Mouse (Mus musculus): Measurements from ENCODE around the gene Tgif2. TPM values are rescaled to one million over a fixed set of nuclear protein-coding genes. Genes with fewer than 3 reads are reported as not detected.
"Not testable (repeated sequence)": the region's sequence is repeated elsewhere in the genome, so short reads cannot be mapped to it uniquely, and the experiment has no call there.

Tgif2 gene
- polyA plus RNA-seq, 1 experiment = 2.3 TPM

- TF ChIP-seq POLR2A (IDR thresholded peaks at IDR 0.05; ENCODE audit: borderline replicate concordance, insufficient read depth, low read length) = no peak
- TF ChIP-seq CTCF (IDR thresholded peaks at IDR 0.05; ENCODE audit: borderline replicate concordance, insufficient read depth, low read depth, low read length) = no peak
- DNase-seq = no peak
- Histone ChIP-seq H3K27ac (ENCODE audit: insufficient read depth, low read length) (no peak overlapping the region), H3K4me1 (ENCODE audit: control insufficient read depth, insufficient read depth, low read length) (peaks cover 6% of the 10 kb centered on the region), H3K4me3 (replicated peaks; ENCODE audit: insufficient read depth, low read depth, low read length) (no peak overlapping the region), H3K27me3 (ENCODE audit: control insufficient read depth, insufficient read depth, low read length) (no peaks in the 10 kb centered on the region)
- WGBS = 78% methylated on average over 15 of the region's 15 CpGs
Observed at GRCm38 (mm10) chr2:156894496-156895265, 54.9 kb downstream of the Tgif2 start.

GRCm38 (mm10) chr2:156896384-156896914 lies 56.6 kb downstream of the Tgif2 start:
- Histone ChIP-seq H3K4me3 (replicated peaks; ENCODE audit: insufficient read depth, low read depth, low read length) (no peak overlapping the region), H3K4me1 (ENCODE audit: control insufficient read depth, insufficient read depth, low read length) (peaks cover 8% of the 10 kb centered on the region), H3K27ac (ENCODE audit: insufficient read depth, low read length) (no peak overlapping the region), H3K27me3 (ENCODE audit: control insufficient read depth, insufficient read depth, low read length) (no peaks in the 10 kb centered on the region)
- DNase-seq = no peak
- TF ChIP-seq CTCF (IDR thresholded peaks at IDR 0.05; ENCODE audit: borderline replicate concordance, insufficient read depth, low read depth, low read length) (no peak), POLR2A (IDR thresholded peaks at IDR 0.05; ENCODE audit: borderline replicate concordance, insufficient read depth, low read length) (no peak)
- WGBS = 72% methylated on average over 9 of the region's 9 CpGs

GRCm38 (mm10) chr2:156897034-156897433 lies 57.2 kb downstream of the Tgif2 start:
- H3K27ac ChIP-seq (ENCODE audit: insufficient read depth, low read length) = no peak overlapping the region
- no peak overlapping the region for H3K4me3 ChIP-seq (replicated peaks; ENCODE audit: insufficient read depth, low read depth, low read length)
- 75% methylated on average over 9 of the region's 9 CpGs for WGBS
- H3K4me1 ChIP-seq (ENCODE audit: control insufficient read depth, insufficient read depth, low read length) = peaks cover 11% of the 10 kb centered on the region
- no peaks in the 10 kb centered on the region for H3K27me3 ChIP-seq (ENCODE audit: control insufficient read depth, insufficient read depth, low read length)
- no peak for TF ChIP-seq POLR2A (IDR thresholded peaks at IDR 0.05; ENCODE audit: borderline replicate concordance, insufficient read depth, low read length)
- no peak for TF ChIP-seq CTCF (IDR thresholded peaks at IDR 0.05; ENCODE audit: borderline replicate concordance, insufficient read depth, low read depth, low read length)
- DNase-seq = no peak

GRCm38 (mm10) chr2:156898374-156898773 lies 58.6 kb downstream of the Tgif2 start:
- TF ChIP-seq CTCF (IDR thresholded peaks at IDR 0.05; ENCODE audit: borderline replicate concordance, insufficient read depth, low read depth, low read length) (no peak), POLR2A (IDR thresholded peaks at IDR 0.05; ENCODE audit: borderline replicate concordance, insufficient read depth, low read length) (no peak)
- no peak overlapping the region for H3K4me3 ChIP-seq (replicated peaks; ENCODE audit: insufficient read depth, low read depth, low read length)
- H3K27ac ChIP-seq (ENCODE audit: insufficient read depth, low read length) = no peak overlapping the region
- H3K27me3 ChIP-seq (ENCODE audit: control insufficient read depth, insufficient read depth, low read length) = no peaks in the 10 kb centered on the region
- 71% methylated on average over 4 of the region's 4 CpGs for WGBS
- no peak for DNase-seq
- peaks cover 7% of the 10 kb centered on the region for H3K4me1 ChIP-seq (ENCODE audit: control insufficient read depth, insufficient read depth, low read length)

- Histone ChIP-seq H3K4me3 (replicated peaks; ENCODE audit: insufficient read depth, low read depth, low read length) (no peak overlapping the region), H3K27ac (ENCODE audit: insufficient read depth, low read length) (no peak overlapping the region), H3K4me1 (ENCODE audit: control insufficient read depth, insufficient read depth, low read length) (peaks cover 15% of the 10 kb centered on the region), H3K27me3 (ENCODE audit: control insufficient read depth, insufficient read depth, low read length) (no peaks in the 10 kb centered on the region)
- TF ChIP-seq CTCF (IDR thresholded peaks at IDR 0.05; ENCODE audit: borderline replicate concordance, insufficient read depth, low read depth, low read length) = no peak
- TF ChIP-seq POLR2A (IDR thresholded peaks at IDR 0.05; ENCODE audit: borderline replicate concordance, insufficient read depth, low read length) = no peak
- WGBS = 78% methylated on average over 4 of the region's 4 CpGs
- DNase-seq = no peak
Observed at GRCm38 (mm10) chr2:156899184-156899583, 59.4 kb downstream of the Tgif2 start.

- Histone ChIP-seq H3K4me3 (replicated peaks; ENCODE audit: insufficient read depth, low read depth, low read length) (no peak overlapping the region), H3K27me3 (ENCODE audit: control insufficient read depth, insufficient read depth, low read length) (no peaks in the 10 kb centered on the region), H3K27ac (ENCODE audit: insufficient read depth, low read length) (no peak overlapping the region), H3K4me1 (ENCODE audit: control insufficient read depth, insufficient read depth, low read length) (peaks cover 23% of the 10 kb centered on the region)
- 63% methylated on average over 2 of the region's 2 CpGs for WGBS
- no peak for TF ChIP-seq POLR2A (IDR thresholded peaks at IDR 0.05; ENCODE audit: borderline replicate concordance, insufficient read depth, low read length)
- TF ChIP-seq CTCF (IDR thresholded peaks at IDR 0.05; ENCODE audit: borderline replicate concordance, insufficient read depth, low read depth, low read length) = no peak
- DNase-seq = no peak
Observed at GRCm38 (mm10) chr2:156901344-156901743, 61.5 kb downstream of the Tgif2 start.

GRCm38 (mm10) chr2:156901883-156902282 lies 62.1 kb downstream of the Tgif2 start:
- Histone ChIP-seq H3K27ac (ENCODE audit: insufficient read depth, low read length) (no peak overlapping the region), H3K4me3 (replicated peaks; ENCODE audit: insufficient read depth, low read depth, low read length) (no peak overlapping the region), H3K27me3 (ENCODE audit: control insufficient read depth, insufficient read depth, low read length) (no peaks in the 10 kb centered on the region), H3K4me1 (ENCODE audit: control insufficient read depth, insufficient read depth, low read length) (peaks cover 23% of the 10 kb centered on the region)
- DNase-seq = no peak
- TF ChIP-seq POLR2A (IDR thresholded peaks at IDR 0.05; ENCODE audit: borderline replicate concordance, insufficient read depth, low read length) (no peak), CTCF (IDR thresholded peaks at IDR 0.05; ENCODE audit: borderline replicate concordance, insufficient read depth, low read depth, low read length) (no peak)
- WGBS = 54% methylated on average over 6 of the region's 6 CpGs

- H3K27ac ChIP-seq (ENCODE audit: insufficient read depth, low read length); H3K27me3 ChIP-seq (ENCODE audit: control insufficient read depth, insufficient read depth, low read length); H3K4me3 ChIP-seq (replicated peaks; ENCODE audit: insufficient read depth, low read depth, low read length); DNase-seq: not testable (repeated sequence)
- peaks cover 28% of the 10 kb centered on the region for H3K4me1 ChIP-seq (ENCODE audit: control insufficient read depth, insufficient read depth, low read length)
- WGBS = 42% methylated on average over 4 of the region's 4 CpGs
Observed at GRCm38 (mm10) chr2:156902411-156902810, 62.6 kb downstream of the Tgif2 start.

All from cerebellum, adult 2 months (tissue).